Mouse (Mus musculus) brain, adult 2 months (tissue): ENCODE measurements at regions not wholly inside any gene's neighbourhood (a gene's known extent, or its start where the extent isn't known, plus 50 kb on each side); places are given as distances from the start of the nearest gene placed in this dataset.

Source experiments
- DNase-seq: peaks from one replicate; pipeline ENCODE4 v3.0.0; 2011; ENCODE audit warnings: low read depth, low spot score

DNA sequence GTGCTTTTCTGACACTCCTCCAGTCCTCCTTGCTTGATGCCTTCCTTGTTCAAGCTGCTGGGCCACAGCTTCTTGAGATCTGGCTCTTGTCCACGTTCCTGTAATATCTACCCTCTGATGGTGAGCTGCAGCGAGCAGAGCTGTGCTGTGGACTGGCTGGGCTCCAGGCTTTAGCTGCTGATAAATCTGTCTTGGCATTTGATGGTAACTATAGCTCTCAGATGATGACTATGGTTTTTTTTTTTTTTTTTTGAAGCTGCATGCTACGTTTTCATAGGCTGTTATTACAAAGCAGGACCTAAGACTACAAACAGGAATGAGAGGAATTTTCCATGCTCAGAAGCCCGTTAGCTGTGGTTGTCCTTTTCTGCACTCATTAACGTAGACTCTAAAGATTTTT, 352.3 kb downstream of the Nup35 start:
- DNase-seq: peak; percentile 83

DNA sequence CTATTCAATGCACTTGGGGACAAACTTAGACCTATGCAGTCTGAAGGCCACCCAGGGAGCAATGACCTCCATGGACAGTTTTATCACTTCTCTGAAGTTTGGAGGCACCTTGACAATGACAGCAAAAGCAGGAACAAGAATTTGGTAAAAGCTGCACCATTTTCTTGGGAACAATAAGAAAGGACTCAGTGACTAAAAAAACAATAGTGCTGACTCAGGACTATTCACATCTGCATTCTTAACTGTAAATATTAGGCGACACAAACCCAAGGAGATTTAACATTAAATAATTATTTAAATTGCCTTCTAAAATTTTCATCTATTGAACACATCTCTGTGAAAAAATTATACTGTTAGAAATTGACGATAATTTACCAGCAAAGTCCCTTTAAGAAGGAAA, 356.2 kb downstream of the Nup35 start:
- DNase-seq: no peak

DNA sequence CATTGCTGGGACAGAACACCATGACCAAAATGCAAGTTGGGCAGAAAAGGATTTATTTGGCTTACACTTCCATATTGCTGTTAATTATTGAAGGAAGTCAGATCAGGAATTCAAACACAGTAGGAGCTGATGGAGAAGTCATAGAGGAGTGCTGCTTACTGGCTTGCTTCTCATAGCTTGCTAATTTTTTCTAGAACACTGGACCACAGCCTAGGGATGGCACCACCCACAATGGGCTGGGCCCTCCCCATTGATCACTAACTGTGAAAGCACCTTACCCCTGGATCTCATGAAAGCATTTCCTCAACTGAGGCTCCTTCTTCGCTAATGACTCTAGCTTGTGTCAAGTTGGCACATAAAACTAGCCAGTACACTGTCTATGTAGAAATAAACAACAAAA, 381.3 kb downstream of the Nup35 start:
- no peak for DNase-seq

DNA sequence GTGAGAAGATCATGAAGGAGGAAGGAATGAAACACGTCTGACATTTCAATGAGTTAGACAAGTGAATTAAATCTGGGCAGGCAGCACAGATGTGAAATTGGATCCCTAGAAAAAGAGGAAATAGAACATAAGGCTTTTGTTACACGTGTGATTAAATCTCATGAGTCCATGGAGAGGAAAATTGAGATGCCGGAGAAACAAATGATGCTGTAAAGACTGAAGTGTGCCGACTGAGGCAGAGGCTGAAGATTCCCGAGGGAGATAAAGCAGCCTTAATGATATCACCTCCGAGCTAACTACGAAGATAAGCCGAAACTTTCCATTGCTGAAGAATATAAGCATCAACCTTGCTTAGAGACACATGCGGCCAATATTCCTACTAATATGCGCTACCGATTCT, 390.0 kb downstream of the Nup35 start:
- peak; percentile 36 for DNase-seq

DNA sequence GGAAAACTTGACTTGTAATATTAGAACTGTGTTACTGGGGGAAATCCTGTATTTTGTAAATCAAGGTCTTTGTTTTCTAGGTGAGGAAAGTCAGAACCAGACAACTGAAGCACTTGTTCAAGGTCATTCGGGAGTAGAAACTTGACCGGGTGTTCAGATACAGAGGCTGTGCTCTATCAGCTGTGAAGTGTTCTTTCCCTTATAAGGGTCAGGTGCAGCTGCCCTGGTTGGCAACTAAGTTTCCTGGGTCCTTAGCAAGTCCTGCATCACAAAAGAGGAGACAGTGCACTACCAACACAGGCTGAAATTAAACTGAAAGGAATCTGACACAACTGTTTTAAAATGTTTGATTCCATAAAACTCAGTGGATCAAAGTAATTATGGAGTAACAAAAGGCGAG, 406.6 kb downstream of the Nup35 start:
- no peak for DNase-seq
